Comparison of ENCODE assay signal across 18 mouse cellular contexts in genomic region chr10:68669992-68670391, GRCm38 (mm10). TPM values are rescaled to one million over a fixed set of nuclear protein-coding genes. Genes with fewer than 3 reads are reported as not detected.
DNase-seq lines count a peak whose midpoint lies in the region; ATAC-seq lines count a peak whose summit lies in the region.
"Had no signal": no experiment of that assay in that cellular context is flagged by ENCODE, and none has a peak within 500 bp of the region (broad histone marks: within the 10 kb centered on the region; RNA-seq: fewer than 3 reads in every experiment).

No protein-coding gene starts in this region.

- no peak overlapping the region for H3K4me3 ChIP-seq in heart, embryonic 12.5 days
- H3K4me3 ChIP-seq in midbrain, embryonic 14.5 days (replicated peaks; ENCODE audit: low read depth, low read length) = no peak overlapping the region
- H3K4me3 ChIP-seq in midbrain, embryonic 13.5 days (replicated peaks) = no peak overlapping the region
- H3K4me3 ChIP-seq in forebrain, embryonic 16.5 days (replicated peaks; ENCODE audit: low read length) = no peak overlapping the region
- H3K4me3 ChIP-seq: neural tube, embryonic 12.5 days had no signal

- intact Hi-C loops in heart, postnatal 25 days (cut with DNase I) = no loop called here

- no peak overlapping the region for H3K9ac ChIP-seq in heart, embryonic 12.5 days
- no peak overlapping the region for H3K9ac ChIP-seq in midbrain, embryonic 14.5 days (replicated peaks; ENCODE audit: low read length)
- no peak overlapping the region for H3K9ac ChIP-seq in midbrain, embryonic 13.5 days (replicated peaks)
- H3K9ac ChIP-seq in forebrain, embryonic 16.5 days (replicated peaks; ENCODE audit: low read depth, low read length) = no peak overlapping the region
- H3K9ac ChIP-seq: neural tube, embryonic 12.5 days had no signal

- no peaks in the 10 kb centered on the region for H3K9me3 ChIP-seq in heart, embryonic 12.5 days (replicated peaks)
- H3K9me3 ChIP-seq in midbrain, embryonic 14.5 days (ENCODE audit: control insufficient read depth, low read length) = no peaks in the 10 kb centered on the region
- H3K9me3 ChIP-seq in midbrain, embryonic 13.5 days = 0 out of 2 replicates have a peak, but pooled peaks cover 2% of the 10 kb centered on the region
- H3K9me3 ChIP-seq in forebrain, embryonic 16.5 days (ENCODE audit: control insufficient read depth, low read length) = no peaks in the 10 kb centered on the region
- H3K9me3 ChIP-seq: neural tube, embryonic 12.5 days had no signal

- 17% methylated on average over 3 of the region's 3 CpGs for WGBS in heart, embryonic 12.5 days
- WGBS in midbrain, embryonic 14.5 days = 45% methylated on average over 3 of the region's 3 CpGs
- WGBS in midbrain, embryonic 13.5 days = 52% methylated on average over 3 of the region's 3 CpGs
- 38% methylated on average over 3 of the region's 3 CpGs for WGBS in forebrain, embryonic 16.5 days

- no peaks in the 10 kb centered on the region for H3K36me3 ChIP-seq in heart, embryonic 12.5 days
- H3K36me3 ChIP-seq in midbrain, embryonic 14.5 days (ENCODE audit: control insufficient read depth, insufficient read depth, low read length) = no peaks in the 10 kb centered on the region
- no peaks in the 10 kb centered on the region for H3K36me3 ChIP-seq in midbrain, embryonic 13.5 days
- H3K36me3 ChIP-seq in forebrain, embryonic 16.5 days (ENCODE audit: control insufficient read depth, insufficient read depth) = no peaks in the 10 kb centered on the region
- H3K36me3 ChIP-seq: neural tube, embryonic 12.5 days had no signal

- H3K4me1 ChIP-seq in heart, embryonic 12.5 days (replicated peaks) = peaks cover 11% of the 10 kb centered on the region
- peaks cover 3% of the 10 kb centered on the region; the same call in 1 of the 2 replicates for H3K4me1 ChIP-seq in midbrain, embryonic 14.5 days (ENCODE audit: control insufficient read depth, insufficient read depth, low read length)
- H3K4me1 ChIP-seq in midbrain, embryonic 13.5 days (replicated peaks) = peaks cover 11% of the 10 kb centered on the region
- H3K4me1 ChIP-seq in forebrain, embryonic 16.5 days (replicated peaks; ENCODE audit: control insufficient read depth, insufficient read depth, low read length) = 0 out of 2 replicates have a peak, but pooled peaks cover 3% of the 10 kb centered on the region
- H3K4me1 ChIP-seq: neural tube, embryonic 12.5 days had no signal

- no peaks in the 10 kb centered on the region for H3K27me3 ChIP-seq in heart, embryonic 12.5 days (replicated peaks)
- no peaks in the 10 kb centered on the region for H3K27me3 ChIP-seq in midbrain, embryonic 14.5 days (ENCODE audit: control insufficient read depth, insufficient read depth, low read length)
- H3K27me3 ChIP-seq in midbrain, embryonic 13.5 days = no peaks in the 10 kb centered on the region
- H3K27me3 ChIP-seq in forebrain, embryonic 16.5 days (replicated peaks; ENCODE audit: control insufficient read depth, insufficient read depth, low read length) = no peaks in the 10 kb centered on the region
- H3K27me3 ChIP-seq: neural tube, embryonic 12.5 days had no signal

- peak overlapping the region; percentile 83 for H3K27ac ChIP-seq in heart, embryonic 12.5 days (ENCODE audit: poor library complexity, severe bottlenecking)
- H3K27ac ChIP-seq in midbrain, embryonic 14.5 days (replicated peaks; ENCODE audit: low read depth, low read length) = no peak overlapping the region
- H3K27ac ChIP-seq in midbrain, embryonic 13.5 days = no peak overlapping the region
- peak overlapping the region; percentile 80 for H3K27ac ChIP-seq in forebrain, embryonic 16.5 days (ENCODE audit: low read length)
- H3K27ac ChIP-seq: neural tube, embryonic 12.5 days had no signal

- peak overlapping the region; percentile 56 for H3K4me2 ChIP-seq in heart, embryonic 12.5 days
- no peak overlapping the region for H3K4me2 ChIP-seq in midbrain, embryonic 14.5 days (ENCODE audit: low read length)
- no peak overlapping the region for H3K4me2 ChIP-seq in midbrain, embryonic 13.5 days (replicated peaks)
- H3K4me2 ChIP-seq in forebrain, embryonic 16.5 days (ENCODE audit: low read length) = no peak overlapping the region
- H3K4me2 ChIP-seq: neural tube, embryonic 12.5 days had no signal

- no peak for DNase-seq in heart, postnatal 25 days (ENCODE audit: low spot score)
- DNase-seq in midbrain, embryonic 14.5 days = peak; percentile 33
- peak; percentile 7 for DNase-seq in heart, postnatal 4 days
- no peak for DNase-seq in adrenal gland, adult 18-20 months (ENCODE audit: low spot score in 2 of 2)
- DNase-seq: adrenal gland, postnatal 10 days; cerebellum, adult 9-10 months; embryo, embryonic 11 days; kidney, adult 9 months; kidney, postnatal 4 days; layer of hippocampus, postnatal 36 days; liver; lung, adult 18-20 months; lung, postnatal 36 days; thymus, adult 18-20 months had no signal

- ATAC-seq in heart, embryonic 12.5 days (ENCODE audit: insufficient number of reproducible peaks, low FRiP score) = peak; percentile 39; the same call in 1 of the 2 replicates
- ATAC-seq in midbrain, embryonic 14.5 days (ENCODE audit: low FRiP score, low TSS enrichment) = no peak
- ATAC-seq in midbrain, embryonic 13.5 days = no peak
- peak; percentile 81 for ATAC-seq in forebrain, embryonic 16.5 days

RNA-seq across cellular contexts. Expression of gene Tmem26, which starts 53.5 kb away (rescaled TPM):
- polyA plus RNA-seq in heart, embryonic 12.5 days (2016; fragmentation: Nextera tagmentation; extraction: Ambion mirVana) = 6.3 and 6.8 TPM in 2 replicates
- under 1 TPM; 0.26 to 0.28 TPM for total RNA-seq in heart, postnatal 25 days (2021)
- 4.0 and 6.2 TPM in 2 replicates for polyA plus RNA-seq in midbrain, embryonic 14.5 days (2014; fragmentation: Nextera tagmentation; extraction: Ambion mirVana)
- 2.7 and 3.0 TPM in 2 replicates for polyA plus RNA-seq in midbrain, embryonic 13.5 days (2015; fragmentation: Nextera tagmentation; extraction: Ambion mirVana)
- polyA plus RNA-seq in forebrain, embryonic 16.5 days (2015; fragmentation: Nextera tagmentation; extraction: Ambion mirVana) = 1.8 and 3.3 TPM in 2 replicates
- total RNA-seq in heart, postnatal 4 days (2021) = 1 to 10 TPM; 2.1 to 2.2 TPM
- total RNA-seq in adrenal gland, adult 18-20 months (2021) = 1 to 10 TPM; 4.6 to 5.7 TPM

Comparison
In these comparisons a context has a peak if more than half of its experiments do, and no peak if none do; other contexts are left out.
1. DNase-seq: peak in midbrain, embryonic 14.5 days (single experiment) and heart, postnatal 4 days (single experiment); none in heart, postnatal 25 days (single experiment) and adrenal gland, adult 18-20 months (0 of 2).
2. ATAC-seq: peak in heart, embryonic 12.5 days (single experiment) and forebrain, embryonic 16.5 days (single experiment); none in midbrain, embryonic 14.5 days (single experiment) and midbrain, embryonic 13.5 days (single experiment).
3. H3K27ac ChIP-seq: peak in heart, embryonic 12.5 days (single experiment) and forebrain, embryonic 16.5 days (single experiment); none in midbrain, embryonic 14.5 days (single experiment) and midbrain, embryonic 13.5 days (single experiment).